Mouse (Mus musculus): Measurements from ENCODE around the gene Zfp830. TPM values are rescaled to one million over a fixed set of nuclear protein-coding genes. Genes with fewer than 3 reads are reported as not detected.

The Zfp830 gene
- polyA plus RNA-seq (2012; rRNA removed): 6.3 and 10.5 TPM in 2 replicates
- polyA plus RNA-seq (2014; fragmentation: Nextera tagmentation; extraction: Ambion mirVana): 15.1 and 15.5 TPM in 2 replicates

DNA sequence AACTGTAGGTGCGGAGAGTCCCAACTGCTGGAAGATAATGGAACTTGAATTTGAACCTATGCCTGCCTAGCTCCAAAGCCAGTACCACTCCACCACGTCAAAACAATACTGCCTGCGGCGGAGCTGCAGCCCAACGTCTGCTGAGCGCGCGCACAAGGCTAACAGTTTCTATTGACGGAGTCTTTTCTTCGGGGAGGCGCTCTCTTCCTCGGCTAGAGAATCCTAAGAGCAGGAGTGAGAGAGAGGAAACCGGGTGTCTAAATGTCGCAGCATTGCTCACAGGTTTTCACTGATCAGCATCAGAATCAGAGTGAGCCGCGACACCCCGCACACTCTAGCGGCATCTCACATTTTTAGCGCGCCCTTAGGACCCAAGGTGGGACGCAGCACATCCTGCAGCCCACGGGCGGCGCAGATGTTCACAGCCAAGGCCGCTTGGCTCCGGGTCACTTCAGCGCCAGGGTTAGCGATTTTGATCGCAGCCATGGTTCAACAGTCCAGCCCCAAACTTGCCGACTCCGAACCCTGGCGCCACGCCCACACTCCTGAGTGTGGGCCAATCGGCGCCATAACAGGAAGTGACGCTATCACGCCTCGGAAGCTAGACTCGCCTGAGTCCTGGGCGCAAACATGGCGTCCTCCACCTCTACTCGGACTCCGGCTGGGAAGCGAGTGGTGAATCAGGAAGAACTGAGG lies at the start of gene Zfp830, which contains the start of gene Cct6b:
TSS of gene Zfp830 (plus strand) at position 604 of the 696 bp plus-strand sequence.
TSS of gene Cct6b (minus strand) at position 580 of the 696 bp plus-strand sequence.
- Histone ChIP-seq H3K9me3 (ENCODE audit: control insufficient read depth, low read length) (no peaks in the 10 kb centered on the region), H3K36me3 (replicated peaks; ENCODE audit: control insufficient read depth, insufficient read depth, low read depth) (peaks cover 4% of the 10 kb centered on the region; the same call in 1 of the 2 replicates), H3K4me3 (ENCODE audit: insufficient read depth in 1 of 2, low read depth in 2 of 2, low read length in 2 of 2) (peak within 1 kb of the TSS; percentile 86 to 92), H3K27ac (peak within 1 kb of the TSS; percentile 83), H3K27me3 (ENCODE audit: control insufficient read depth, insufficient read depth, low read length) (no peaks in the 10 kb centered on the region), H3K4me1 (replicated peaks; ENCODE audit: control insufficient read depth in 2 of 2, insufficient read depth in 2 of 2, low read length in 1 of 2) (peaks cover 10 to 18% of the 10 kb centered on the region in 2 experiments), H3K9ac (replicated peaks) (peak within 1 kb of the TSS; percentile 88), H3K4me2 (ENCODE audit: low read depth) (peak within 1 kb of the TSS; percentile 97)
- ATAC-seq (ENCODE audit: insufficient read depth) (peak; percentile 100), DNase-seq (ENCODE audit: low read depth in 3 of 3, low spot score in 3 of 3) (peak; percentile 93 to 95 (median 93))
- WGBS (ENCODE audit: insufficient replicate concordance): under 1% methylated on average over 44 of the region's 44 CpGs
- TF ChIP-seq CTCF (IDR thresholded peaks at IDR 0.05; ENCODE audit: low read depth) (0 out of 2 replicates have a peak, but pooled peaks have one; percentile 15), EP300 (IDR thresholded peaks at IDR 0.05; ENCODE audit: low read depth) (no peak)

GRCm38 (mm10) chr11:82719294-82719693 lies 44.9 kb upstream of the Zfp830 start:
- TF ChIP-seq EP300 (IDR thresholded peaks at IDR 0.05; ENCODE audit: low read depth) (no peak), CTCF (IDR thresholded peaks at IDR 0.05; ENCODE audit: low read depth) (no peak)
- no peak overlapping the region for H3K4me3 ChIP-seq (ENCODE audit: insufficient read depth in 1 of 2, low read depth in 2 of 2, low read length in 2 of 2)
- 43% methylated on average over 12 of the region's 12 CpGs for WGBS (ENCODE audit: insufficient replicate concordance)
- no peaks in the 10 kb centered on the region for H3K4me1 ChIP-seq (replicated peaks; ENCODE audit: control insufficient read depth in 2 of 2, insufficient read depth in 2 of 2, low read length in 1 of 2)
- DNase-seq (ENCODE audit: low read depth in 3 of 3, low spot score in 3 of 3): no peak
- no peak overlapping the region for H3K4me2 ChIP-seq (ENCODE audit: low read depth)
- no peak for ATAC-seq (ENCODE audit: insufficient read depth)
- no peak overlapping the region for H3K27ac ChIP-seq
- H3K27me3 ChIP-seq (ENCODE audit: control insufficient read depth, insufficient read depth, low read length): no peaks in the 10 kb centered on the region
- no peak overlapping the region for H3K9ac ChIP-seq (replicated peaks)
- no peaks in the 10 kb centered on the region for H3K9me3 ChIP-seq (ENCODE audit: control insufficient read depth, low read length)
- no peaks in the 10 kb centered on the region for H3K36me3 ChIP-seq (replicated peaks; ENCODE audit: control insufficient read depth, insufficient read depth, low read depth)

DNA sequence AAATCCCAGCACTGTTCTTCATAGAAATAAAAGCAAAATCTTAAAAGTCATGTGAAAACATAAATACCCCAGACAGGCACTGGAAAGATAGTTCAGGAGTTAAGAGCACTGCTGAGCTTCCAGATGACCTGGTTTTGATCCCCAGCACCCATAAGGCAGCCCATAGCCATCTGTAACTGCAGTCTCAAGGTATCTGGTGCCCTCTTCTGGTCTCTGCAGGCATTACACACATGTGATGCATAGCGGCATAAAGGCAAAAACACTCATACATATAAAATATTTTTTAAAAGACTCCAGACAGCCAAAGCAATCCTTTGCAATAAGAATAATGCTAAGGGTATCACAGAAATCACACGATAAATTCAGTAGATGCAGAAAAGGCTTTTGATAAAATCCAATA lies 37.3 kb upstream of the Zfp830 start:
- no peak overlapping the region for H3K4me3 ChIP-seq (ENCODE audit: insufficient read depth in 1 of 2, low read depth in 2 of 2, low read length in 2 of 2)
- ATAC-seq (ENCODE audit: insufficient read depth) (no peak), DNase-seq (ENCODE audit: low read depth in 3 of 3, low spot score in 3 of 3) (no peak)
- H3K27ac ChIP-seq: no peak overlapping the region
- no peaks in the 10 kb centered on the region for H3K27me3 ChIP-seq (ENCODE audit: control insufficient read depth, insufficient read depth, low read length)
- H3K9me3 ChIP-seq (ENCODE audit: control insufficient read depth, low read length): no peaks in the 10 kb centered on the region
- no peaks in the 10 kb centered on the region for H3K36me3 ChIP-seq (replicated peaks; ENCODE audit: control insufficient read depth, insufficient read depth, low read depth)
- no peak for TF ChIP-seq EP300 (IDR thresholded peaks at IDR 0.05; ENCODE audit: low read depth)
- peak; percentile 42 for TF ChIP-seq CTCF (IDR thresholded peaks at IDR 0.05; ENCODE audit: low read depth)
- H3K4me2 ChIP-seq (ENCODE audit: low read depth): no peak overlapping the region
- no peaks in the 10 kb centered on the region for H3K4me1 ChIP-seq (replicated peaks; ENCODE audit: control insufficient read depth in 2 of 2, insufficient read depth in 2 of 2, low read length in 1 of 2)
- 73% methylated on average over 2 of the region's 2 CpGs for whole genome bisulfite sequencing (ENCODE audit: insufficient replicate concordance)
- no peak overlapping the region for H3K9ac ChIP-seq (replicated peaks)

- Histone ChIP-seq H3K27me3 (ENCODE audit: control insufficient read depth, insufficient read depth, low read length) (no peaks in the 10 kb centered on the region), H3K36me3 (replicated peaks; ENCODE audit: control insufficient read depth, insufficient read depth, low read depth) (no peaks in the 10 kb centered on the region), H3K4me1 (replicated peaks; ENCODE audit: control insufficient read depth in 2 of 2, insufficient read depth in 2 of 2, low read length in 1 of 2) (no peaks in the 10 kb centered on the region), H3K4me2 (ENCODE audit: low read depth) (no peak overlapping the region), H3K27ac (no peak overlapping the region), H3K4me3 (ENCODE audit: insufficient read depth in 1 of 2, low read depth in 2 of 2, low read length in 2 of 2) (no peak overlapping the region), H3K9me3 (ENCODE audit: control insufficient read depth, low read length) (no peaks in the 10 kb centered on the region), H3K9ac (replicated peaks) (no peak overlapping the region)
- TF ChIP-seq EP300 (IDR thresholded peaks at IDR 0.05; ENCODE audit: low read depth) (no peak), CTCF (IDR thresholded peaks at IDR 0.05; ENCODE audit: low read depth) (peak; percentile 43)
- DNase-seq (ENCODE audit: low read depth in 3 of 3, low spot score in 3 of 3) (no peak), ATAC-seq (ENCODE audit: insufficient read depth) (no peak)
Observed at GRCm38 (mm10) chr11:82734227-82734626, 29.9 kb upstream of the Zfp830 start.

DNA sequence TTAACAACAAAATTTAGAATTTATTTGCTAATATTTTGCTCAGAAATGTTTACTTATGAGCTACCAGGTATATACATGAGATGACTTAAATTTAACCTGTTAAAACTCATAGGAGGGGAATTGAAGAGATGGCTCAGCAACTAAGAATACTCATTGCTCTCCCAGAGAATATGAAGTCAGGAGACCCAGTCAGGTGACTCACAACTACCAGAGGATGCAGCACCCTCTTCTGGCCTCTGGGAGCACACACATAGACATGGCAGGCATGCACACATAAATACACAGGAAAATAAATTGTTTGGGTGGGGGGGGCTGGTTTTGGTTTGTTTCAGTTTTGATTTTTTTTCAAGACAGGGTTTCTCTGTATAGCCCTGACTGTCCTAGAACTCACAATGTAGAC lies 25.1 kb upstream of the Zfp830 start:
- no peak overlapping the region for H3K4me3 ChIP-seq (ENCODE audit: insufficient read depth in 1 of 2, low read depth in 2 of 2, low read length in 2 of 2)
- no peaks in the 10 kb centered on the region for H3K36me3 ChIP-seq (replicated peaks; ENCODE audit: control insufficient read depth, insufficient read depth, low read depth)
- H3K27ac ChIP-seq: no peak overlapping the region
- DNase-seq (ENCODE audit: low read depth in 3 of 3, low spot score in 3 of 3): no peak
- TF ChIP-seq EP300 (IDR thresholded peaks at IDR 0.05; ENCODE audit: low read depth) (no peak), CTCF (IDR thresholded peaks at IDR 0.05; ENCODE audit: low read depth) (no peak)
- no peaks in the 10 kb centered on the region for H3K9me3 ChIP-seq (ENCODE audit: control insufficient read depth, low read length)
- no peak overlapping the region for H3K9ac ChIP-seq (replicated peaks)
- no peak overlapping the region for H3K4me2 ChIP-seq (ENCODE audit: low read depth)
- no peaks in the 10 kb centered on the region for H3K27me3 ChIP-seq (ENCODE audit: control insufficient read depth, insufficient read depth, low read length)
- no peak for ATAC-seq (ENCODE audit: insufficient read depth)
- no peaks in the 10 kb centered on the region for H3K4me1 ChIP-seq (replicated peaks; ENCODE audit: control insufficient read depth in 2 of 2, insufficient read depth in 2 of 2, low read length in 1 of 2)
